Mouse (Mus musculus) urinary bladder, adult 2 months (tissue): ENCODE measurements around the gene Zfp950. TPM values are rescaled to one million over a fixed set of nuclear protein-coding genes. Genes with fewer than 3 reads are reported as not detected.

Source experiments
- DNase-seq: peaks from one replicate; pipeline ENCODE4 v3.0.0; 2022; ENCODE audit warnings: low spot score
- polyA plus RNA-seq: library from polyadenylated mRNA; depleted of rRNA; stranded (reverse); fragments of >200 nt; gene quantifications from 2 replicates; pipeline ENCODE4 v1.2.3, GENCODE M21; 2012; rRNA removed

The Zfp950 gene
- polyA plus RNA-seq, 1 experiment: 49.5 TPM

- DNase-seq: no peak
Observed at GRCm38 (mm10) chr19:61056783-61057410, 83.7 kb downstream of the Zfp950 start.

- DNase-seq: no peak
Observed at GRCm38 (mm10) chr19:61052786-61053185, 87.9 kb downstream of the Zfp950 start.

- DNase-seq: no peak
Observed at GRCm38 (mm10) chr19:61052008-61052407, 88.6 kb downstream of the Zfp950 start.

GRCm38 (mm10) chr19:61051151-61051550 lies 89.5 kb downstream of the Zfp950 start:
- DNase-seq: no peak

GRCm38 (mm10) chr19:61049413-61049812 lies 91.2 kb downstream of the Zfp950 start:
- no peak for DNase-seq

GRCm38 (mm10) chr19:61048646-61049045 lies 92.0 kb downstream of the Zfp950 start:
- DNase-seq: no peak

GRCm38 (mm10) chr19:61039151-61039550 lies 101.5 kb downstream of the Zfp950 start:
- no peak for DNase-seq

- DNase-seq: no peak
Observed at GRCm38 (mm10) chr19:61031570-61031969, 109.1 kb downstream of the Zfp950 start.

- no peak for DNase-seq
Observed at GRCm38 (mm10) chr19:61021939-61022566, 118.6 kb downstream of the Zfp950 start.

GRCm38 (mm10) chr19:61021502-61021901 lies 119.1 kb downstream of the Zfp950 start:
- no peak for DNase-seq

- DNase-seq: no peak
Observed at GRCm38 (mm10) chr19:61017477-61018266, 123.0 kb downstream of the Zfp950 start.

GRCm38 (mm10) chr19:61009266-61009665 lies 131.4 kb downstream of the Zfp950 start:
- DNase-seq: no peak

Other genes with a start within 250 kb of the Zfp950 start
- 0.04 and 0.08 TPM in 2 replicates for gene Gm7102, start 35.5 kb upstream of the Zfp950 start, polyA plus RNA-seq
- gene Gm6020, start 43.0 kb upstream of the Zfp950 start, polyA plus RNA-seq: not detected in 2 replicates
- gene Csf2ra, start 87.6 kb upstream of the Zfp950 start, polyA plus RNA-seq: 70.1 and 81.8 TPM in 2 replicates
- not detected in 2 replicates for gene Gm21060, start 156.2 kb upstream of the Zfp950 start, polyA plus RNA-seq